Mouse (Mus musculus) neural tube, embryonic 11.5 days (tissue): ENCODE measurements around the gene Olfr449. TPM values are rescaled to one million over a fixed set of nuclear protein-coding genes. Genes with fewer than 3 reads are reported as not detected.

Experiments
- ATAC-seq: fragments of 200-750 bp; cut with Nextera tagmentation; 2 replicates; pipeline ENCODE4 v1.8.0; 2017; ENCODE audit warnings: moderate number of reproducible peaks, mild to moderate bottlenecking, moderate TSS enrichment, moderate library complexity; ENCODE audit not compliant: insufficient read depth, low FRiP score, low TSS enrichment
- DNase-seq: peaks from one replicate; pipeline ENCODE4 v3.0.0-alpha.2; 2015; ENCODE audit warnings: low spot score
- H3K27ac ChIP-seq: fragments of 300-500 bp; sonication (generic); 2 replicates; pipeline ENCODE4 v1.5.1; 2014; ENCODE audit warnings: low read depth, mild to moderate bottlenecking, low read length
- H3K27me3 ChIP-seq: fragments of 300-500 bp; sonication (generic); 2 replicates; pipeline ENCODE4 v1.6.1; 2014; ENCODE audit warnings: mild to moderate bottlenecking, low read length, mixed read lengths; ENCODE audit not compliant: control insufficient read depth, insufficient read depth
- H3K36me3 ChIP-seq: fragments of 300-500 bp; sonication (generic); 2 replicates; pipeline ENCODE4 v1.6.1; 2014; ENCODE audit warnings: mild to moderate bottlenecking, low read length, moderate library complexity, mixed read lengths; ENCODE audit not compliant: control insufficient read depth, insufficient read depth
- H3K4me1 ChIP-seq: fragments of 300-500 bp; sonication (generic); 2 replicates; pipeline ENCODE4 v1.6.1; 2014; ENCODE audit warnings: low read length, mixed read lengths; ENCODE audit not compliant: control insufficient read depth, insufficient read depth
- H3K4me2 ChIP-seq: fragments of 300-500 bp; sonication (generic); 2 replicates; pipeline ENCODE4 v1.6.1; 2014; ENCODE audit warnings: low read depth, mild to moderate bottlenecking, moderate library complexity
- H3K4me3 ChIP-seq: fragments of 300-500 bp; sonication (generic); 2 replicates; pipeline ENCODE4 v1.5.1; 2014; ENCODE audit warnings: low read depth, low read length
- H3K9ac ChIP-seq: fragments of 300-500 bp; sonication (generic); 2 replicates; pipeline ENCODE4 v1.6.1; 2014; ENCODE audit warnings: mild to moderate bottlenecking, low read length
- H3K9me3 ChIP-seq: fragments of 300-500 bp; sonication (generic); 2 replicates; pipeline ENCODE4 v1.6.1; 2016; ENCODE audit warnings: low read length; ENCODE audit not compliant: control insufficient read depth
- WGBS: fragments of 180-500 bp; shearing (Covaris S2); extraction: QIAGEN DNeasy Blood & Tissue Kit; methylation state at CpG from one replicate; pipeline ENCODE4 v1.1.7; 2014; 5-methylcytosine and 5-hydroxymethylcytosine counted together
- polyA plus RNA-seq: library from polyadenylated mRNA; unstranded; fragments of >200 nt; fragmentation: Nextera tagmentation; extraction: Ambion mirVana; gene quantifications from 2 replicates; pipeline ENCODE4 v1.2.1, GENCODE M21; 2014

Gene Olfr449
- not detected in 2 replicates for polyA plus RNA-seq

DNA sequence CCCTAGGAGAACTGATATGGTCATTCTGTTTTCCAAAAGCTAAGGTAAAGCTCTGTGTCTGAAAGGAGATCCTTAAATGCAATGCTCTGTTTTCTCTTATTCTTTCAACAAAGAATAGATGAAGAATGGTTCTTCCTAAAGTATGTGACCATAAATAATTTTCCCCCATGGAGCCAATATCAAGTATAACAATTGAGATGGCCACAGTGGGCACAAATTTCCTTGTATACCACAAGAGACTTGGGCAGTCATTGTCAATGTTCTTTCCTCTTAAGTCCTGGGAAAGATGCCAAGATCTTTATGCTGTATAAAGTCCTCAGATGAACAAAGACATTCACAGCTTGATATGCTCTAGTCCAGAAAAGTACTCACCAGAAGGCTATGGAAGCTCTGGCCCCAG lies at the start of gene Olfr449:
TSS of gene Olfr449 (plus strand) at position 301 of the 400 bp plus-strand sequence.
- H3K36me3 ChIP-seq, result no peaks in the 10 kb centered on the region
- ATAC-seq, result no peak
- H3K9me3 ChIP-seq, result no peaks in the 10 kb centered on the region
- H3K4me1 ChIP-seq, result no peaks in the 10 kb centered on the region
- no peak for DNase-seq
- no peak within 1 kb of the TSS for H3K27ac ChIP-seq
- H3K4me3 ChIP-seq, result no peak within 1 kb of the TSS
- no peak within 1 kb of the TSS for H3K4me2 ChIP-seq
- no peak within 1 kb of the TSS for H3K9ac ChIP-seq
- no peaks in the 10 kb centered on the region for H3K27me3 ChIP-seq

DNA sequence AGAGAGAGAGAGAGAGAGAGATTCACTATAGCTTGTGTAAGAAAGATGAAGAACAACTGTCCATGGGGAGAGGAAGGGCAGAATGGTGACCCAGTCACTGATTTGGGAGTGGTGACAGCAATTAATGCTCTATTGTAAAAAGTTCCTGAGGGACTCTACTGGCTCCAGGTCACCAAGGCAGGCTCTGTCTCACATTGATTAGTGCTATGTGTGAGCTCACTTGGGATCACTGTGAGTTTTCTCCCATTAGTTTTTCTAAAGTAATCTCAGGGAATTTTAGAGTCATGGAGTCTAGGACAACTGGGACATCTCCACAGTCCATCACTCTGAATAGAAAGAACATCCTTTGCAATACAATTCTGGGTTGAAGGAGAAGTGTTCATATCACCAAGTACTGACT lies 49.4 kb upstream of the Olfr449 start, which contains the start of gene Olfr452:
TSS of gene Olfr452 (plus strand) at position 301 of the 400 bp plus-strand sequence.
- no peaks in the 10 kb centered on the region for H3K9me3 ChIP-seq
- no peak within 1 kb of the TSS for H3K4me2 ChIP-seq
- ATAC-seq, result no peak
- no peaks in the 10 kb centered on the region for H3K36me3 ChIP-seq
- H3K9ac ChIP-seq, result no peak within 1 kb of the TSS
- no peak for DNase-seq
- H3K27me3 ChIP-seq, result no peaks in the 10 kb centered on the region
- no peaks in the 10 kb centered on the region for H3K4me1 ChIP-seq
- H3K27ac ChIP-seq, result no peak within 1 kb of the TSS
- H3K4me3 ChIP-seq, result no peak within 1 kb of the TSS

DNA sequence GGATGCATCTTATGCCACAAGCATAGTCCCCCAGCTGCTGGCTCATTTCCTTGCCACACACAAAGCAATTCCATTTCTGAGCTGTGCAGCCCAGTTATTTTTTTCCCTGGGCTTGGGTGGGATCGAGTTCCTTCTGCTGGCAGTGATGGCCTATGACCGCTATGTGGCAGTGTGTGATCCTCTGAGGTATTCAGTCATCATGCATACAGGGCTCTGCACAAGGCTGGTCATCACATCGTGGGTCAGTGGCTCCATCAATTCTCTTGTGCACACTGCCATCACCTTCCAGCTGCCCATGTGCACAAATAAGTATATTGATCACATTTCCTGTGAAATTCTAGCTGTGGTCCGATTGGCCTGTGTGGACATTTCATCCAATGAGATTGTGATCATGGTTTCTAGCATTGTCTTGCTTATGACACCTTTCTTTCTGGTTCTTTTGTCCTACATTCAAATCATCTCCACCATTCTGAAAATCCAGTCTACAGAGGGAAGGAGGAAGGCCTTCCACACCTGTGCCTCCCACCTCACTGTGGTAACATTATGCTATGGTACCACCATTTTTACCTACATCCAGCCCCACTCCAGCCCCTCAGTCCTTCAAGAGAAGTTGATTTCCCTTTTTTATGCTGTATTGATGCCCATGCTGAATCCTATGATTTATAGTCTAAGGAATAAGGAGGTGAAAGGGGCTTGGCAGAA lies 43.8 kb upstream of the Olfr449 start:
- no peak overlapping the region for H3K27ac ChIP-seq
- H3K4me1 ChIP-seq, result no peaks in the 10 kb centered on the region
- no peaks in the 10 kb centered on the region for H3K27me3 ChIP-seq
- no peak overlapping the region for H3K4me3 ChIP-seq
- WGBS, result 67% methylated on average over 4 of the region's 4 CpGs
- H3K4me2 ChIP-seq, result no peak overlapping the region
- DNase-seq, result no peak
- H3K36me3 ChIP-seq, result no peaks in the 10 kb centered on the region
- no peak overlapping the region for H3K9ac ChIP-seq
- no peak for ATAC-seq
- H3K9me3 ChIP-seq, result no peaks in the 10 kb centered on the region

DNA sequence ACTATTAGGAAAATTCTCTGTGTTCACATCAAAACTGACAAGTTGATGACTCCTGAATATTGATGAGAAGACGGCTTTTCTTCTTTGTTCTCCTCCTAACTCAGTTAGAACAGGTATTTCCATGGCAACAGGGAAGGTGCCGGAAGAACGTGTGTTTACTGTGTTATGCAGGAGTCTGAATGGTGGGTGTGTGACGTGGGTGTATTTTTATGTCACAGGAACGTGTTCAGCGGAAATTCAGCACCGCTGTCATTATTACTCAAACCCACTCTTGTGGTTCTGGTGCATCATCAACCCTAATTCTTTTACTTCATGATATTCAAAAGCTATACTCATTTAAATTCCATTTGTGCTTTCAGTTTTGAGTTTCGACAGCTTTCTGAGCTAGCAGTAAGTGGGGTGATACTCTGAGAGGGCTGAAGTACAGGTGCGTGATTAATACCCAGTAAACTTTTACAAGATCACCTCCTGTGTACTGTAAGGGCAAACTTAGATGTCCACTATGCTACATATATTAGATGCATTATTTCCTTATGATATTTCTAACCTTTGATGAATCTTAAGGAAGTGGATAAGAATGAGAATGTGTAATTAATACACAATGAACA lies 43.1 kb upstream of the Olfr449 start:
- Histone ChIP-seq H3K9ac (no peak overlapping the region), H3K27ac (no peak overlapping the region), H3K9me3 (no peaks in the 10 kb centered on the region), H3K36me3 (no peaks in the 10 kb centered on the region), H3K4me1 (no peaks in the 10 kb centered on the region), H3K4me2 (no peak overlapping the region), H3K4me3 (no peak overlapping the region), H3K27me3 (no peaks in the 10 kb centered on the region)
- DNase-seq, result no peak
- ATAC-seq, result no peak
- 83% methylated on average over 9 of the region's 9 CpGs for WGBS

DNA sequence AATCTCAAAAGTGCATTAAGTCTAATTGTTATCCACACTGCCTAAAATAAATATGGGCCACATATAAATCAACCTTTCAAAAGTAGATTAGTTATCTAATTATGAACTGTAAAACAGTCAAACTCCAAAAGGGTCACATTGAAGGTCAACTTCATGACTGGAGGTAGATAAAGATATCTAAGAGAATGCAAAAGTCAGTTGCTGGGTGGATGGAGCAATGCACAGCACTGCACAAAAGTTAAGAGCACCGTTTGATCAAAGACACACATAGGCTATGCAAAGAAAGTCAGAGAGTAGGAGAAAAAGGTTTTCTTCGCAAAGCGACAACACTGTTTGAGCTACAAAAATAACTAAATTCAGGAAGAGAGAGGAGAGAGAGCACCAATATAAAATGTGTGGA lies 39.2 kb upstream of the Olfr449 start:
- Histone ChIP-seq H3K36me3 (no peaks in the 10 kb centered on the region), H3K4me1 (no peaks in the 10 kb centered on the region), H3K4me2 (no peak overlapping the region), H3K4me3 (no peak overlapping the region), H3K27ac (no peak overlapping the region), H3K9me3 (no peaks in the 10 kb centered on the region), H3K27me3 (no peaks in the 10 kb centered on the region), H3K9ac (no peak overlapping the region)
- no peak for ATAC-seq
- whole genome bisulfite sequencing, result 94% methylated on average over 3 of the region's 3 CpGs
- no peak for DNase-seq

DNA sequence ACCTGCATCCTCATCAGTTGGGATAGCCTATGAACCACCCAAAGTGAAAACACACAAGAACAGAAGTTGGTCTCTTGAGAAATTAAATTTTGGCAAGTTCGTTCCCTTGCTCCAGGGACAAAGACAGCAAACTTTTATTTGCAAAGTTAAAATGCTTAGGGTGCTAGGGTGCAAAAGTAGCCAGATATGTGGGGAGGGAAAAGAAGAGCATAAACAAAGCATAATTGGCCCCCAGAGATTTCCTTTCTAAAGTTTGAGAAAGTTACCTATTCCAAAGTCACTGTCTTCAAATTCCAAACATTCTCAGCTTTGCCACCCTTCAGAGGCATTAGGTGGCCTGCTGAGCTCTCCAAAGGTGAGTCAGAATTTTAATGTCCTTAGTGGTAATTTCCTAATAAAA lies 22.5 kb upstream of the Olfr449 start, which contains the start of gene Olfr450:
TSS of gene Olfr450 (plus strand) at position 301 of the 400 bp plus-strand sequence.
- Histone ChIP-seq H3K27me3 (no peaks in the 10 kb centered on the region), H3K4me3 (no peak within 1 kb of the TSS), H3K9me3 (no peaks in the 10 kb centered on the region), H3K4me2 (no peak within 1 kb of the TSS), H3K27ac (no peak within 1 kb of the TSS), H3K4me1 (no peaks in the 10 kb centered on the region), H3K9ac (no peak within 1 kb of the TSS), H3K36me3 (no peaks in the 10 kb centered on the region)
- DNase-seq (no peak), ATAC-seq (no peak)
- 91% methylated on average over 1 of the region's 1 CpGs for WGBS

DNA sequence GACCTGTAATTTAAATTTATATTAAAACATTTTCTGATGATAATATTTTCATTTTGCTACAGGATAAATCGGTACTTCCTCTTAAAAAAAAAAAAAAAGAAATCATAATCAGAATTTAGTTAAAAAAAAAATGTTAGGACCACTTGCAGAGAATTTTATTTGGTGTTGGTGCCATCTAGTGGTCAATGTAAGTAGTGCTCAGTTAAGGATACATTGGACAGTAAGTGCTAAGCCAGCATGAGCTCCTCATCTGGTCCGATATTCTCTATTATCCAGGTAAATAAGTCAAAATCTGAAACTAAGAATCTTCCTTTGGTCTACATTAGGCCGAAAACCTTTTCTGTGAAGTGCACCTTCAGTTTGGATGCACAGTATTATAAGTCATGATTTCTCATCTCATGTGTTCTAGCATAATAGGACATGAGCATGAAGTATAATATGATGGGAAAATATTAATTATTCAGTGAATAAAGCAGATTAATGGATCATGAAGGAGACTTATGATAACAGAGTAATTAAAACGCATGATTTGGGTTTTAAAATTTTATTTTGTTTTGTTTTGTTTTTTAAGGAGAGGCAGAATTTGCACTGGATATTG lies 26.1 kb downstream of the Olfr449 start:
- Histone ChIP-seq H3K36me3 (no peaks in the 10 kb centered on the region), H3K4me1 (no peaks in the 10 kb centered on the region), H3K9ac (no peak overlapping the region), H3K27ac (no peak overlapping the region), H3K27me3 (no peaks in the 10 kb centered on the region), H3K4me3 (no peak overlapping the region), H3K4me2 (no peak overlapping the region), H3K9me3 (no peaks in the 10 kb centered on the region)
- ATAC-seq (peak; percentile 71; the same call in 1 of the 2 replicates), DNase-seq (no peak)
- WGBS, result 17% methylated on average over 4 of the region's 4 CpGs

DNA sequence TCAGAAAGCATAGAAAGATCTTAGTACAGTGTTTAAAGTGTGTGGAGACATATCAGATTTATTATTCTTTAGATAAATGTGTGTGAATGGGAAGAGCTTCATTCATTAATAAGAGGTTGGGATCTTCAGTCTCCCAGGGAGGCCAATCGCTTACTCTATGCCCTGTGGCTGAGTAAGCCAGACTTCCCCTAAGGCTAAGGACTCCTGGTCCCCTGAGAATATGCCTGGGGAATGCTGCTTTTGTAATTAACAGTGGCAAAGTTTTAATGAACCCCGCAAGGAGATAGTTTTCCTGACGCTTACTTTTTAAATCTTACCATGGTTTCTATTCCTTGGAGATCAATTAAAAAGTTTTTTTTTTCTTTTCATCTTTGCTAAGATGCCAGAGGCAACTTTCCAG lies 35.5 kb downstream of the Olfr449 start:
- H3K4me3 ChIP-seq, result no peak overlapping the region
- H3K9ac ChIP-seq, result no peak overlapping the region
- no peak for ATAC-seq
- H3K4me2 ChIP-seq, result no peak overlapping the region
- no peak overlapping the region for H3K27ac ChIP-seq
- H3K27me3 ChIP-seq, result no peaks in the 10 kb centered on the region
- no peaks in the 10 kb centered on the region for H3K36me3 ChIP-seq
- H3K9me3 ChIP-seq, result no peaks in the 10 kb centered on the region
- WGBS, result 91% methylated on average over 3 of the region's 3 CpGs
- H3K4me1 ChIP-seq, result no peaks in the 10 kb centered on the region
- DNase-seq, result no peak

DNA sequence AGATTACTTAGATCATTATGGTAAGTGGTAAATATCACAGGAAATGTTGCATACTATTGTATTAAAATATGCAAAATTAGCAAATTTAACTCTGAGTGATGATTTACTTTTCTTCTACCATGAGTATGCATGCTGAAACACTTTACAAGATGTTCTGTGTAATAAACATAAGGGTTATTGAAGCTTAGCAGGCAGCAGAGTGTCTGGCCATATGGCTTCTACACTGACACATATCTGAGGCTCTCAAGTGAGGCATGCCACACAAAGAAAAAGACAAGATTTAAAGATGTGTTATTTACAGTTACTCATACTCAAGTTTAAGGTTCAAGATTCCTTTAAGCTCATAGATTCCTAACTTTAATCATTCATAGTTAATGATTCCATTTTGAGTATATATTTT lies 42.1 kb downstream of the Olfr449 start:
- ATAC-seq, result no peak
- no peak for DNase-seq
- H3K4me1 ChIP-seq, result no peaks in the 10 kb centered on the region
- H3K36me3 ChIP-seq, result no peaks in the 10 kb centered on the region
- no peaks in the 10 kb centered on the region for H3K27me3 ChIP-seq
- no peak overlapping the region for H3K4me3 ChIP-seq
- no peak overlapping the region for H3K4me2 ChIP-seq
- no peak overlapping the region for H3K27ac ChIP-seq
- H3K9me3 ChIP-seq, result no peaks in the 10 kb centered on the region
- no peak overlapping the region for H3K9ac ChIP-seq
